Mouse (Mus musculus): ENCODE results near the gene Tfr2. TPM values are rescaled to one million over a fixed set of nuclear protein-coding genes. Genes with fewer than 3 reads are reported as not detected.

The Tfr2 gene
- total and polyA plus RNA-seq, 3 experiments: 96.2 to 112 TPM; not detected in 1

- TF ChIP-seq MYB (IDR thresholded peaks at IDR 0.05; ENCODE audit: low read depth, low read length) (peak; percentile 73; the same call in 1 of the 2 replicates), NELFE (IDR thresholded peaks at IDR 0.05; ENCODE audit: low read depth, low read length) (peak; percentile 86), TCF12 (IDR thresholded peaks at IDR 0.05; ENCODE audit: low read depth, low read length) (peak; percentile 80), POLR2A (IDR thresholded peaks at IDR 0.05; ENCODE audit: control insufficient read depth in 1 of 2, insufficient read depth in 1 of 2, low read depth in 1 of 2, low read length in 2 of 2, poor library complexity in 1 of 2) (peak; percentile 76 to 93), SIN3A (IDR thresholded peaks at IDR 0.05; ENCODE audit: low read length) (peak; percentile 89), USF1 (IDR thresholded peaks at IDR 0.05; ENCODE audit: low read depth, low read length) (no peak; the same call in 1 of the 2 replicates), HCFC1 (IDR thresholded peaks at IDR 0.05; ENCODE audit: low read depth, low read length) (peak; percentile 93), MAX (IDR thresholded peaks at IDR 0.05; ENCODE audit: low read length) (no peak; the same call in 1 of the 2 replicates), MXI1 (IDR thresholded peaks at IDR 0.05; ENCODE audit: low read depth, low read length) (no peak), JUND (IDR thresholded peaks at IDR 0.05; ENCODE audit: low read depth, low read length) (no peak), ELF1 (IDR thresholded peaks at IDR 0.05; ENCODE audit: low read depth, low read length) (peak; percentile 94)
Measured at GRCm38 (mm10) chr5:137628498-137629305, 59.1 kb downstream of the Tfr2 start, which contains the start of the genes Fbxo24, Lrch4 and Gm20605 (continued).

GRCm38 (mm10) chr5:137629306-137629721 lies 59.7 kb downstream of the Tfr2 start:
- Histone ChIP-seq H3K36me3 (ENCODE audit: control insufficient read depth in 1 of 2, insufficient read depth in 2 of 2, low read length in 2 of 2) (peaks cover 2 to 32% of the 10 kb centered on the region in 2 experiments), H3K27ac (ENCODE audit: control insufficient read depth, low read depth, low read length) (peak overlapping the region; percentile 86), H3K4me1 (ENCODE audit: control insufficient read depth in 1 of 2, insufficient read depth in 2 of 2, low read length in 2 of 2) (peaks cover 6 to 38% of the 10 kb centered on the region in 2 experiments), H3K4me3 (ENCODE audit: control insufficient read depth in 1 of 2, insufficient read depth in 1 of 2, low read depth in 2 of 2, low read length in 2 of 2) (peak overlapping the region; percentile 81 to 83), H3K9ac (ENCODE audit: control insufficient read depth, low read depth, low read length, poor library complexity, severe bottlenecking) (peak overlapping the region; percentile 86), H3K9me3 (replicated peaks; ENCODE audit: insufficient read depth, low read length) (no peaks in the 10 kb centered on the region), H3K27me3 (ENCODE audit: control insufficient read depth in 1 of 2, insufficient read depth in 2 of 2, low read length in 2 of 2) (no peaks in the 10 kb centered on the region), H3K79me2 (ENCODE audit: control insufficient read depth, insufficient read depth, low read length, poor library complexity) (peaks cover 28% of the 10 kb centered on the region)
- no peak for DNase-seq (ENCODE audit: low read depth, low spot score)
- TF ChIP-seq BHLHE40 (IDR thresholded peaks at IDR 0.05; ENCODE audit: borderline replicate concordance, low read depth, low read length) (no peak), SIN3A (IDR thresholded peaks at IDR 0.05; ENCODE audit: low read length) (peak; percentile 2; the same call in 1 of the 2 replicates), KAT2A (conservative IDR thresholded peaks at IDR 0.05; ENCODE audit: low read depth, low read length) (no peak), TAL1 (IDR thresholded peaks at IDR 0.05; ENCODE audit: low read length) (no peak), MXI1 (IDR thresholded peaks at IDR 0.05; ENCODE audit: low read depth, low read length) (no peak), USF1 (IDR thresholded peaks at IDR 0.05; ENCODE audit: low read depth, low read length) (no peak), TBP (IDR thresholded peaks at IDR 0.05; ENCODE audit: low read depth, low read length) (peak; percentile 3; the same call in 1 of the 2 replicates), MAX (IDR thresholded peaks at IDR 0.05; ENCODE audit: low read length) (no peak), MYB (IDR thresholded peaks at IDR 0.05; ENCODE audit: low read depth, low read length) (no peak), TCF12 (IDR thresholded peaks at IDR 0.05; ENCODE audit: low read depth, low read length) (no peak)

Measured in MEL (cell line).